Mouse (Mus musculus): Measurements from ENCODE around the gene Atp2a2. TPM values are rescaled to one million over a fixed set of nuclear protein-coding genes. Genes with fewer than 3 reads are reported as not detected.
"Not testable (repeated sequence)": the region's sequence is repeated elsewhere in the genome, so short reads cannot be mapped to it uniquely, and the experiment has no call there.

Gene Atp2a2
- polyA plus RNA-seq, 2 experiments: 39.7 to 96.7 TPM

DNA sequence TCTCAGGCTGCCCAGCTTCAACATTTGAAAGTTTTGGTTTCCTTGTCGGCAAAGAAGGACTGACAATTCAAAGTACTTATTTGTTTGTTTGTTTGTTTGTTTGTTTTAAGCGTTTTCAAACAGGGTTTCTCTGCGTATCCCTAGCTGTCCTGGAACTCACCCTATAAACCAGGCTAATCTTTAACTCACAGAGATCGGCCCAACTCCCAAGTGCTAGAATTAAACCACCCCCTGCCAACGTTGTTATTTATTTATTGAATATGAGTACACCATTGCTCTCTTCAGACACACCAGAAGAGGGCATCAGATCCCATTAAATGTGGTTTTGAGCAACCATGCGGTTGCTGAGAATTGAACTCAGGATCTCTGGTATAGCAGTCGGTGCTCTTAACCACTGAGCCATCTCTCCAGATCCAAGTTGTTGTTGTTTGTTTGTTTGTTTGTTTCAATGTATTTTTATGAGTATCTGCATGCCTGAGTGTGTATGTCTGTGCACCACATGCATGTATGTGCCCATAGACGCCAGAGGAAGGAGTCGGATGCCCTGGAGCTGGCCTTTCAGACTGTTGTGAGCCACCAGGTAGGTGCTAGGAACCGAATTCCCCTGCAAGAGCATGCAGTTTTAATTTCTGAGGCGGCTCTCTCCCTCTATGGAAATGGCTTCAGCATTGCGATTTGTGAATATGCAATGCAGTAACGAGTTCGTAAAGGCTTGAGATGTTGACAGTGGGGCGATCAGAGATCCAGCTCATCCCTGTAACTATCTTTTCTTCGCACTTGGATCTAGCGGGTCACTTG, 80.6 kb downstream of the Atp2a2 start, which contains the start of gene Anapc7:
TSS of gene Anapc7 (plus strand) at position 423 of the 798 bp plus-strand sequence.
- peaks cover 5% of the 10 kb centered on the region for H3K4me1 ChIP-seq (ENCODE audit: control insufficient read depth, insufficient read depth, low read length)
- TF ChIP-seq POLR2A (IDR thresholded peaks at IDR 0.05; ENCODE audit: borderline replicate concordance, extremely low read depth, insufficient read depth, insufficient read length): no peak
- no peaks in the 10 kb centered on the region for H3K9me3 ChIP-seq (ENCODE audit: control insufficient read depth, low read length)
- H3K9ac ChIP-seq (ENCODE audit: low read depth, low read length, severe bottlenecking): peak within 1 kb of the TSS; percentile 92
- DNase-seq (ENCODE audit: low spot score) (no peak), ATAC-seq (ENCODE audit: low FRiP score, low read depth) (0 out of 2 replicates have a peak, but pooled peaks have one; percentile 8)
- H3K36me3 ChIP-seq (ENCODE audit: control insufficient read depth, insufficient read depth, low read length): peaks cover 4% of the 10 kb centered on the region; the same call in 1 of the 2 replicates
- H3K4me3 ChIP-seq (replicated peaks; ENCODE audit: low read length): peak within 1 kb of the TSS; percentile 98
- WGBS: 22% methylated on average over 17 of the region's 17 CpGs
- H3K4me2 ChIP-seq (replicated peaks; ENCODE audit: low read depth, low read length, severe bottlenecking): peak within 1 kb of the TSS; percentile 84
- no peaks in the 10 kb centered on the region for H3K27me3 ChIP-seq (ENCODE audit: control insufficient read depth, insufficient read depth, low read length)
- H3K27ac ChIP-seq (replicated peaks; ENCODE audit: low read depth, low read length): peak within 1 kb of the TSS; percentile 90

DNA sequence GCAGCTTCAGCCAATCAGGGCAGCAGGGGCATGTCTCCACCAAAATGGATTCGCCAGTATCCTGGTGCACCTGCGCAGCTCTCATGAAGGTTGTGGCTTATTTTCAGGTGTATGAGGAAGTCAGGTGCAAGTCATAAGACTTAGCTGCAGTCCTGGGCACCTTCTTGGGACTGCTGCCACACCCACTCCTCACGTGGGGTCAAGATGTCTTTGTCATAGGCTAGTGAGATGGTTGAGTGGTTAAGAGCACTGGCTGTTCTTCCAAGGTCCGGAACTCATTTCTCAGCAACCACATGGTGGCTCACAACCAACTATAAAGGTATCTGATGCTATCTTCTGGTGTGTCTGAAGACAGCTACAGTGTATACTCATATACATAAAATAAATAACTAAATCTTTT, 81.3 kb downstream of the Atp2a2 start:
- WGBS: 61% methylated on average over 4 of the region's 4 CpGs
- H3K36me3 ChIP-seq (ENCODE audit: control insufficient read depth, insufficient read depth, low read length); H3K4me1 ChIP-seq (ENCODE audit: control insufficient read depth, insufficient read depth, low read length); ATAC-seq (ENCODE audit: low FRiP score, low read depth); H3K4me3 ChIP-seq (replicated peaks; ENCODE audit: low read length); H3K9ac ChIP-seq (ENCODE audit: low read depth, low read length, severe bottlenecking); H3K27me3 ChIP-seq (ENCODE audit: control insufficient read depth, insufficient read depth, low read length); H3K9me3 ChIP-seq (ENCODE audit: control insufficient read depth, low read length); DNase-seq (ENCODE audit: low spot score); H3K4me2 ChIP-seq (replicated peaks; ENCODE audit: low read depth, low read length, severe bottlenecking); H3K27ac ChIP-seq (replicated peaks; ENCODE audit: low read depth, low read length): not testable (repeated sequence)

DNA sequence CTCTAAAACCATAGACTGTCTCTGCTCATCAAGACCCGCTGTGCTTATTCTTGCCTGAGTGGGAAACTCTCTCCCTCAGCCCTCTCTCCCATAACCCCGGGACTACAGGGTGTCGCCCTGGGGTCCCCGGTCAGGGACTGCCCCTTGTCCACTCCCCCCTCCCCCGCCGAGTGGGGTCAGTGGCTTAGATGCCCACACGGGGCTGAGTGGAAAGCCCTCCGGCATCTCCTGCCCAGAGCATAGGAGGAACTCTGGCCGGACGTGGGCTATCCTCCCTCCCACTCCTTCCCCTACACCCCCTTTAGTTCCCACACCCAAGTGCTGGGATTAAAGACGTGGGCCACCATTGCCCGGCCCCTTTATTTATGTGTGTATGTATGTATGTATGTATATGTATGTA, 86.6 kb downstream of the Atp2a2 start:
- TF ChIP-seq POLR2A (IDR thresholded peaks at IDR 0.05; ENCODE audit: borderline replicate concordance, extremely low read depth, insufficient read depth, insufficient read length): no peak
- no peak overlapping the region for H3K9ac ChIP-seq (ENCODE audit: low read depth, low read length, severe bottlenecking)
- no peaks in the 10 kb centered on the region for H3K4me1 ChIP-seq (ENCODE audit: control insufficient read depth, insufficient read depth, low read length)
- ATAC-seq (ENCODE audit: low FRiP score, low read depth) (no peak), DNase-seq (ENCODE audit: low spot score) (no peak)
- no peaks in the 10 kb centered on the region for H3K9me3 ChIP-seq (ENCODE audit: control insufficient read depth, low read length)
- H3K4me3 ChIP-seq (replicated peaks; ENCODE audit: low read length): no peak overlapping the region
- WGBS: 83% methylated on average over 12 of the region's 12 CpGs
- no peaks in the 10 kb centered on the region for H3K36me3 ChIP-seq (ENCODE audit: control insufficient read depth, insufficient read depth, low read length)
- no peak overlapping the region for H3K27ac ChIP-seq (replicated peaks; ENCODE audit: low read depth, low read length)
- H3K4me2 ChIP-seq (replicated peaks; ENCODE audit: low read depth, low read length, severe bottlenecking): no peak overlapping the region
- no peaks in the 10 kb centered on the region for H3K27me3 ChIP-seq (ENCODE audit: control insufficient read depth, insufficient read depth, low read length)

DNA sequence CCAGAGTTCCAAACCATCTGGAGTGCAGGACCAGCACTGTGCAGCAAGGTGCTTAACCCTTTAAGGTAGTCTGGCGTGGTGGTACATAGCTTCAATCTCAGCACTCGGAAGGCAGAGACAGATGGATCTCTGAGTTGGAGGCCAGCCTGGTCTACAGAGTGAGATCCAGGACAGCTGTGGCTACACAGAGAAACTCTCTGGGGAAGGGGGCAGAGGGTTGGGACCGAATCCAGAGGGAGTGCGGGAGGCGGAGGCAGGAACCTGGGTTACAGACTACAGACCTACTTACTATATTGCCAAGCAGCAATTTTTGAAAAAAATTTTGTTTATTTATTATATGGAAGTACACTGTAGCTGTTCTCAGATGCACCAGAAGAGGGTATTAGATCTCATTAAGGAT, 87.7 kb downstream of the Atp2a2 start:
- Histone ChIP-seq H3K4me1 (ENCODE audit: control insufficient read depth, insufficient read depth, low read length) (no peaks in the 10 kb centered on the region), H3K9ac (ENCODE audit: low read depth, low read length, severe bottlenecking) (no peak overlapping the region), H3K36me3 (ENCODE audit: control insufficient read depth, insufficient read depth, low read length) (no peaks in the 10 kb centered on the region), H3K4me2 (replicated peaks; ENCODE audit: low read depth, low read length, severe bottlenecking) (no peak overlapping the region), H3K4me3 (replicated peaks; ENCODE audit: low read length) (no peak overlapping the region), H3K27ac (replicated peaks; ENCODE audit: low read depth, low read length) (no peak overlapping the region), H3K27me3 (ENCODE audit: control insufficient read depth, insufficient read depth, low read length) (no peaks in the 10 kb centered on the region), H3K9me3 (ENCODE audit: control insufficient read depth, low read length) (no peaks in the 10 kb centered on the region)
- no peak for DNase-seq (ENCODE audit: low spot score)
- ATAC-seq (ENCODE audit: low FRiP score, low read depth): no peak
- WGBS: 91% methylated on average over 5 of the region's 5 CpGs
- no peak for TF ChIP-seq POLR2A (IDR thresholded peaks at IDR 0.05; ENCODE audit: borderline replicate concordance, extremely low read depth, insufficient read depth, insufficient read length)

DNA sequence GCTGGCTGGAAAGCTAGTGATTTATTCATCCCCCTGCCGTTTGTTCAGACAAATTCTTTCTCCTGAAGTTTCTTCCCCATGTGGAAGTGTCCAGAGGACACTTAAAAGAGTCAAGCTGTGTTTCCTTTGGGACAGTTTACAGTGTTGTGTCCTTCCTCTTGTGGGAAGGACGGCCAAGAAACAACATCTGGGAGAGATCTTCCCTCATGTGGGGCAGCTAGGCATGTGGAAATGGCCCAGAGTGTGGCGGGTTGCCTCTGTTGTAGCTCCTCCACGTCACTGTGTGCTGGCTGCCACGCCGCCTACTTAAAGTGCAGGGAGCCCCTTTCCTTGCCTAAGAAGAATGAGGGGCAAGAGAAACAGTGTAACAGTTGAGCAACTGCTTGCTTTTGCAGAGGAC, 89.2 kb downstream of the Atp2a2 start:
- no peak for ATAC-seq (ENCODE audit: low FRiP score, low read depth)
- Histone ChIP-seq H3K36me3 (ENCODE audit: control insufficient read depth, insufficient read depth, low read length) (no peaks in the 10 kb centered on the region), H3K4me3 (replicated peaks; ENCODE audit: low read length) (no peak overlapping the region), H3K9me3 (ENCODE audit: control insufficient read depth, low read length) (no peaks in the 10 kb centered on the region), H3K4me2 (replicated peaks; ENCODE audit: low read depth, low read length, severe bottlenecking) (no peak overlapping the region), H3K27ac (replicated peaks; ENCODE audit: low read depth, low read length) (no peak overlapping the region), H3K9ac (ENCODE audit: low read depth, low read length, severe bottlenecking) (no peak overlapping the region), H3K27me3 (ENCODE audit: control insufficient read depth, insufficient read depth, low read length) (no peaks in the 10 kb centered on the region), H3K4me1 (ENCODE audit: control insufficient read depth, insufficient read depth, low read length) (no peaks in the 10 kb centered on the region)
- no peak for DNase-seq (ENCODE audit: low spot score)
- TF ChIP-seq POLR2A (IDR thresholded peaks at IDR 0.05; ENCODE audit: borderline replicate concordance, extremely low read depth, insufficient read depth, insufficient read length): no peak
- WGBS: 51% methylated on average over 6 of the region's 6 CpGs

Measured in limb, embryonic 14.5 days (tissue).